Mouse (Mus musculus): ENCODE measurements around the gene Dusp18. TPM values are rescaled to one million over a fixed set of nuclear protein-coding genes. Genes with fewer than 3 reads are reported as not detected.
A peak's percentile ranks its signal among the peaks of the same experiment; 100 is the strongest.

Dusp18 gene
- polyA plus RNA-seq, 1 experiment from 2014 or later = 13.7 TPM

DNA sequence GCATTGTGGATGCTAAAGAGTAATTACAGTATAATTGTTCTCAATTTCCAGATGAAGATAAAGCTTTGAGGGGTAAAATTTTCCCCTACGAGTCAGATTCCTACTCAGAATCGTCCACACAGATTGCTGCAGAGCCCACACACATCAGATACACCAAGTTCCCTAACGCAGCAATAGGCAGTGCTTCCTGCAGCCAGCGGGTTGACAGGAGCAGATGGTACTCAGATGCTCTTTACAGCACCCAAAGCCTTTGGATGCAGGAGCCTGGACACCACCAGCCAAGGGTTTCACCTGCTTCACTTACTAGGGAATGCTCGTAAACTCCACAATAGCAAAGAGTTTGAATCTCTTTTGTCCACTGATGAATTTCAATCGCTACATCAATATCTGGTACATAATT, 18.6 kb upstream of the Dusp18 start:
- H3K9me3 ChIP-seq (ENCODE audit: control insufficient read depth, low read length) = no peaks in the 10 kb centered on the region
- no peaks in the 10 kb centered on the region for H3K36me3 ChIP-seq (ENCODE audit: control insufficient read depth, insufficient read depth, low read length)
- 73% methylated on average over 6 of the region's 6 CpGs for WGBS
- ATAC-seq (ENCODE audit: insufficient number of reproducible peaks, low FRiP score, low TSS enrichment, low read depth) (no peak), DNase-seq (ENCODE audit: low spot score) (no peak)
- no peaks in the 10 kb centered on the region for H3K4me1 ChIP-seq (ENCODE audit: control insufficient read depth, insufficient read depth, low read length)
- no peak overlapping the region for H3K4me3 ChIP-seq (ENCODE audit: low read depth, low read length)
- H3K4me2 ChIP-seq (ENCODE audit: low read depth, severe bottlenecking) = no peak overlapping the region
- no peak overlapping the region for H3K9ac ChIP-seq (ENCODE audit: low read length)
- H3K27me3 ChIP-seq (ENCODE audit: control insufficient read depth, insufficient read depth, low read length) = no peaks in the 10 kb centered on the region
- H3K27ac ChIP-seq (replicated peaks; ENCODE audit: low read depth, low read length) = no peak overlapping the region

DNA sequence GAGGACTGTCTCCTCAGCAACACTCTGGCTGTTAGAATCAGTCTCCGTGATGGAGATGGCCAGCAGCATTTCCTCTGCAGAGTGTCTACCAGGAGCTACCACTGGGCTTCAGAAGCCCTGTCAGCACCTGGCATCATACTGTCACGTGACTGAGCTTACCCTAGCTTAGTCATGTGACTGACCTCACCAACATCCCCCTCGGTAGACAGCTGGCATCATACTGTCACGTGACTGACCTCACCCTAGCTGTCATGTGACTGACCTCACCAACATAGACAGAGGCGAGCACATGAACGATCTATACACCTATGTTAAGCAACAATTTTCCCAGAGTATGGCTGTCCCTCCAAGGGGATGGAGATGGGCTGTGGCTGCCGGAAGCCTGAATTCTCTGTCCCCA, 16.4 kb upstream of the Dusp18 start:
- WGBS = 80% methylated on average over 7 of the region's 7 CpGs
- Histone ChIP-seq H3K4me1 (ENCODE audit: control insufficient read depth, insufficient read depth, low read length) (no peaks in the 10 kb centered on the region), H3K27me3 (ENCODE audit: control insufficient read depth, insufficient read depth, low read length) (no peaks in the 10 kb centered on the region), H3K9me3 (ENCODE audit: control insufficient read depth, low read length) (no peaks in the 10 kb centered on the region), H3K4me3 (ENCODE audit: low read depth, low read length) (no peak overlapping the region), H3K36me3 (ENCODE audit: control insufficient read depth, insufficient read depth, low read length) (no peaks in the 10 kb centered on the region), H3K4me2 (ENCODE audit: low read depth, severe bottlenecking) (no peak overlapping the region), H3K9ac (ENCODE audit: low read length) (no peak overlapping the region), H3K27ac (replicated peaks; ENCODE audit: low read depth, low read length) (no peak overlapping the region)
- no peak for DNase-seq (ENCODE audit: low spot score)
- no peak for ATAC-seq (ENCODE audit: insufficient number of reproducible peaks, low FRiP score, low TSS enrichment, low read depth)

DNA sequence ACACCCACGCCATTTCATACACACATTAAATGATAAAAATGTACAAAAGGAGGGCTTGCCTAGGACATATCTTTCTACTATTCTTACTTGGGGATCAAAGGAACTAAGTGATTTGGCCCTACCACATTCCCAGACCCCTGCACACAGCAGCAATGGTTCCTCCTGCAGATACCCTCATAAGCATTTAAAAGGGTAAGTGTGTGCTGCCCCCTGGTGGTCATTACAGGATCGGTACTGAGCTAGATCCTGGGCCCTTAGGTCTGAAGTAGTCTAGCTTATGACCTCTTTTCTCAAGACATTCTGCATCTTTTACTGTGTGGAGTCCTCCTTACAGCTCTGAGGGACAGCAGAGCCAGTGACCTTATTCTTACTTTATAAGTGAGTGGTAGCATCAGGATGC, 15.2 kb upstream of the Dusp18 start:
- H3K27me3 ChIP-seq (ENCODE audit: control insufficient read depth, insufficient read depth, low read length) = no peaks in the 10 kb centered on the region
- DNase-seq (ENCODE audit: low spot score) (peak; percentile 82), ATAC-seq (ENCODE audit: insufficient number of reproducible peaks, low FRiP score, low TSS enrichment, low read depth) (no peak)
- no peak overlapping the region for H3K27ac ChIP-seq (replicated peaks; ENCODE audit: low read depth, low read length)
- no peaks in the 10 kb centered on the region for H3K9me3 ChIP-seq (ENCODE audit: control insufficient read depth, low read length)
- no peaks in the 10 kb centered on the region for H3K4me1 ChIP-seq (ENCODE audit: control insufficient read depth, insufficient read depth, low read length)
- H3K9ac ChIP-seq (ENCODE audit: low read length) = no peak overlapping the region
- H3K4me2 ChIP-seq (ENCODE audit: low read depth, severe bottlenecking) = no peak overlapping the region
- WGBS = 32% methylated on average over 2 of the region's 2 CpGs
- H3K36me3 ChIP-seq (ENCODE audit: control insufficient read depth, insufficient read depth, low read length) = no peaks in the 10 kb centered on the region
- no peak overlapping the region for H3K4me3 ChIP-seq (ENCODE audit: low read depth, low read length)

DNA sequence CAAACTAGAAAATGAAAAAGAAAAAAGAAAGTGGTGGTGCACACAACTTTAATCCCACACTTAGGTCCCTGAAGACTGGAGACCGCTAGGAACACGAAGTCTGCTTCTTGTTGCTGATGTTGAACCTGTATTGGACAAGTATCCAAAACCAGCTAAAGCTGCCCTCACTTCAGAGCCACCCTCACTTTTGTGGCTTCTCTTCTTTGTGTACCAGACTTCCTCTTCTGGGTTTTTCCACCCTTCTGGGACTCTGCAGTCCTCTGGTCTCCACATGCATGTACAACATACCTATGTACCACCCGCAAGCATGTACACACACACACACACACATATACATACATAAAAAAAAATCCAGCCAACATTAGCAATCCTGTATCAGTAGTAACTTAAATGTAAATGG, 11.3 kb upstream of the Dusp18 start:
- Histone ChIP-seq H3K36me3 (ENCODE audit: control insufficient read depth, insufficient read depth, low read length) (no peaks in the 10 kb centered on the region), H3K27me3 (ENCODE audit: control insufficient read depth, insufficient read depth, low read length) (no peaks in the 10 kb centered on the region), H3K27ac (replicated peaks; ENCODE audit: low read depth, low read length) (no peak overlapping the region), H3K9me3 (ENCODE audit: control insufficient read depth, low read length) (no peaks in the 10 kb centered on the region), H3K4me3 (ENCODE audit: low read depth, low read length) (no peak overlapping the region), H3K9ac (ENCODE audit: low read length) (no peak overlapping the region), H3K4me2 (ENCODE audit: low read depth, severe bottlenecking) (no peak overlapping the region), H3K4me1 (ENCODE audit: control insufficient read depth, insufficient read depth, low read length) (no peaks in the 10 kb centered on the region)
- 92% methylated on average over 3 of the region's 3 CpGs for WGBS
- ATAC-seq (ENCODE audit: insufficient number of reproducible peaks, low FRiP score, low TSS enrichment, low read depth) (no peak), DNase-seq (ENCODE audit: low spot score) (no peak)

DNA sequence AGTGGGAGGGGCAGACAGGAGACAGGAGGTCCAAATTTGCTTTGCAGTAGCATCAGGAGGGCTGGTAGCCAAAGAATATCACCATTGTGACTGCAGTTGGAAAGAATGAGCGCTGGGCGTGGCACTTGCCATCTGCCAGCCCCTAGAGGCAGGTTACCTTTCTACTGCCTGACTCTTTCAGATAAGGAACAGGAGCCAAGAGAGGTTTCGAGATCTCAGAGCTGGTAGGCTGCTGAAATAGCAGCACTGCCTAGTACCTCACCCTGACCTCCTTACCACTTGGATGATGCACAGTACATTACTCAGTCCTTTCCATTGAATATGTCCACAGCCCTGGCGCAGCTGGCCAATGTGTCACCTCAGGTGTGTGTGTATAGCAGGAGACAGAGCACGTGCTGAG, 7.7 kb upstream of the Dusp18 start:
- Histone ChIP-seq H3K27ac (replicated peaks; ENCODE audit: low read depth, low read length) (no peak overlapping the region), H3K4me3 (ENCODE audit: low read depth, low read length) (no peak overlapping the region), H3K27me3 (ENCODE audit: control insufficient read depth, insufficient read depth, low read length) (no peaks in the 10 kb centered on the region), H3K9me3 (ENCODE audit: control insufficient read depth, low read length) (no peaks in the 10 kb centered on the region), H3K4me1 (ENCODE audit: control insufficient read depth, insufficient read depth, low read length) (no peaks in the 10 kb centered on the region), H3K4me2 (ENCODE audit: low read depth, severe bottlenecking) (no peak overlapping the region), H3K9ac (ENCODE audit: low read length) (no peak overlapping the region), H3K36me3 (ENCODE audit: control insufficient read depth, insufficient read depth, low read length) (no peaks in the 10 kb centered on the region)
- DNase-seq (ENCODE audit: low spot score) (no peak), ATAC-seq (ENCODE audit: insufficient number of reproducible peaks, low FRiP score, low TSS enrichment, low read depth) (no peak)
- WGBS = 78% methylated on average over 5 of the region's 5 CpGs

DNA sequence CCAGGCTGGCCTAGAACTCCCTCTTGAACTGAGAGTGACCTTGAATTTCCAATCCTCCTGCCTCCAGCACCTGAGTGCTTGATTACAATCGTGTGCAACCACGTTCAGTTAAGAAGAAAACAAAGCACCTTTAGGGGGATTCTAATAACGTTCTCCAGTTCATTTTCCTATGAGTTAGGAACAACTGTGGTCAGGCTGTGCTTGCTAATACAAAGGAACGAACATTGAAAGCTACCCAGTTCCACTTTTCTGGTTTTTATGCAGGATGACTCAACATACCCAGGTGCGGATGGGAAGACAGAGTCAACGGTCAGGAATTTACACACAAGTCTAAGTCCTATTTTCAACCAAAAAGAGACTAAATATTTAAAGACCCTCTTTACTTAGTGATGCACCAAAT, 1.1 kb upstream of the Dusp18 start:
- ATAC-seq (ENCODE audit: insufficient number of reproducible peaks, low FRiP score, low TSS enrichment, low read depth) (no peak), DNase-seq (ENCODE audit: low spot score) (no peak)
- Histone ChIP-seq H3K4me1 (ENCODE audit: control insufficient read depth, insufficient read depth, low read length) (no peaks in the 10 kb centered on the region), H3K9me3 (ENCODE audit: control insufficient read depth, low read length) (no peaks in the 10 kb centered on the region), H3K4me2 (ENCODE audit: low read depth, severe bottlenecking) (peak overlapping the region; percentile 70; the same call in 1 of the 2 replicates), H3K27ac (replicated peaks; ENCODE audit: low read depth, low read length) (no peak overlapping the region), H3K27me3 (ENCODE audit: control insufficient read depth, insufficient read depth, low read length) (no peaks in the 10 kb centered on the region), H3K4me3 (ENCODE audit: low read depth, low read length) (no peak overlapping the region; the same call in 1 of the 2 replicates), H3K9ac (ENCODE audit: low read length) (no peak overlapping the region), H3K36me3 (ENCODE audit: control insufficient read depth, insufficient read depth, low read length) (0 out of 2 replicates have a peak, but pooled peaks cover 2% of the 10 kb centered on the region)
- WGBS = 82% methylated on average over 6 of the region's 6 CpGs

DNA sequence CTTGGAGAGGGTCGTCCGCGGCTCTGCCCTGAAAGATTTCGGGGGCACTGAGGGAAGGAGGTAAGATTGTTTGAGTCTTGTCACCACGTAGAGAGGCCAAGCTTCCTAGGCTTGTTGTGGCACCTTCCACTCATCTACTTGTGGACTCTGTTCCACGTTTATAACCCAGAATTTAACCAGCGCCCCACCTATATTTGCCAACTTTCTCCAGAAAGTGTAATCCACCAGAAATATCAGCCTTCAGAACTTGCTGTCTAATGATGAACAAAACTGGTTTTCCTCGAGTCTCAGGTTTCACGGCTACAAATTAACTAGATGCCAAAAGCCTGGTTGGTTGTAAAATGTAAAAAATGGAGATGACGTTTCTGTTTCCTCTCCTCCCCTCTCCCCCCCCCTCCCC, 418 bp downstream of the Dusp18 start:
- H3K36me3 ChIP-seq (ENCODE audit: control insufficient read depth, insufficient read depth, low read length) = 0 out of 2 replicates have a peak, but pooled peaks cover 2% of the 10 kb centered on the region
- no peaks in the 10 kb centered on the region for H3K9me3 ChIP-seq (ENCODE audit: control insufficient read depth, low read length)
- H3K9ac ChIP-seq (ENCODE audit: low read length) = peak overlapping the region; percentile 70
- H3K4me1 ChIP-seq (ENCODE audit: control insufficient read depth, insufficient read depth, low read length) = no peaks in the 10 kb centered on the region
- H3K27ac ChIP-seq (replicated peaks; ENCODE audit: low read depth, low read length) = peak overlapping the region; percentile 90
- no peak for DNase-seq (ENCODE audit: low spot score)
- peak overlapping the region; percentile 70 for H3K4me2 ChIP-seq (ENCODE audit: low read depth, severe bottlenecking)
- no peaks in the 10 kb centered on the region for H3K27me3 ChIP-seq (ENCODE audit: control insufficient read depth, insufficient read depth, low read length)
- peak overlapping the region; percentile 45 for H3K4me3 ChIP-seq (ENCODE audit: low read depth, low read length)
- ATAC-seq (ENCODE audit: insufficient number of reproducible peaks, low FRiP score, low TSS enrichment, low read depth) = peak; percentile 8; the same call in 1 of the 2 replicates
- WGBS = 4% methylated on average over 10 of the region's 10 CpGs

DNA sequence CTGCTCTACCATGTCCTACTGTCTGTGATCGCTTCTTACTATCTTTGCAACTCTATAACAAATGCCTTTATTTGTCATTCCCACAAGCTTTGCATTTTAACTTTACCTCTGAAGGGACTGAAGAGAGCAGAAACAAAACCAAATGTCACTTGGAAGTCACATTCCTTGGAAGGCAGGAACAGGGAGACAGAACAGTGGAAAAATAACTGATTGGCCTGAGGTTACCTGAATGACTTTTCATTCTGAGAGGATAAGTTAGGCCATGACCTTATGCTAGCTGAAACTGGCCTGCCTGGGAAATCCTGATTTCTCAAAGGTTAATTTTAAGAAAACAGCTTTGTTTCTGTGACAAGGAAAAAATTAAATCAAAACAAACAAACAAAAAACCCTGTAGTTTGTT, 893 bp downstream of the Dusp18 start:
- 0 out of 2 replicates have a peak, but pooled peaks cover 2% of the 10 kb centered on the region for H3K36me3 ChIP-seq (ENCODE audit: control insufficient read depth, insufficient read depth, low read length)
- no peak overlapping the region for H3K4me3 ChIP-seq (ENCODE audit: low read depth, low read length)
- no peaks in the 10 kb centered on the region for H3K9me3 ChIP-seq (ENCODE audit: control insufficient read depth, low read length)
- H3K4me2 ChIP-seq (ENCODE audit: low read depth, severe bottlenecking) = no peak overlapping the region
- ATAC-seq (ENCODE audit: insufficient number of reproducible peaks, low FRiP score, low TSS enrichment, low read depth) = no peak
- no peak overlapping the region for H3K9ac ChIP-seq (ENCODE audit: low read length)
- H3K27ac ChIP-seq (replicated peaks; ENCODE audit: low read depth, low read length) = no peak overlapping the region
- WGBS = 71% methylated on average over 1 of the region's 1 CpGs
- no peaks in the 10 kb centered on the region for H3K27me3 ChIP-seq (ENCODE audit: control insufficient read depth, insufficient read depth, low read length)
- H3K4me1 ChIP-seq (ENCODE audit: control insufficient read depth, insufficient read depth, low read length) = no peaks in the 10 kb centered on the region
- no peak for DNase-seq (ENCODE audit: low spot score)

DNA sequence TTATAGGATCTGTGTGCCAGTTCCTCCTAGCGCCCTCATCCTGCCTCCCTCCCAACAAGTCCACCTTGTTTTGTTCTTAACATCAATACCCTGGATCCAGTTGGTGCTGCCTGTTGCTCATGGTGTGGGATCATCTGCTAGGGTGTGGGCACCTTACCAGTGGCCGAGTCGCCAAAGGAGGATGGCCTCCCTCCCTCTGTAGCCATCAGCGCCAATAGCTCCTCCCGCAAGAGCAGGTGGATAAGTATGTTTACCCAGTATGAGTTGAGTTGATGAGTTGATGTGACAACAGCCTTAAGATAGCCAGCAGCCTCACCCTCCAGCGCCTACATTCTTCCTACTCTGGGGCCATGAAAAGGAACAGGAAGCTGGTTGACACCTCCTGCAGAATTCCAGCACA, 5.3 kb downstream of the Dusp18 start:
- DNase-seq (ENCODE audit: low spot score) = no peak
- no peaks in the 10 kb centered on the region for H3K9me3 ChIP-seq (ENCODE audit: control insufficient read depth, low read length)
- H3K4me2 ChIP-seq (ENCODE audit: low read depth, severe bottlenecking) = no peak overlapping the region
- H3K4me3 ChIP-seq (ENCODE audit: low read depth, low read length) = no peak overlapping the region
- H3K9ac ChIP-seq (ENCODE audit: low read length) = no peak overlapping the region
- H3K27ac ChIP-seq (replicated peaks; ENCODE audit: low read depth, low read length) = no peak overlapping the region
- H3K4me1 ChIP-seq (ENCODE audit: control insufficient read depth, insufficient read depth, low read length) = no peaks in the 10 kb centered on the region
- no peak for ATAC-seq (ENCODE audit: insufficient number of reproducible peaks, low FRiP score, low TSS enrichment, low read depth)
- 78% methylated on average over 6 of the region's 6 CpGs for WGBS
- 0 out of 2 replicates have a peak, but pooled peaks cover 2% of the 10 kb centered on the region for H3K36me3 ChIP-seq (ENCODE audit: control insufficient read depth, insufficient read depth, low read length)
- H3K27me3 ChIP-seq (ENCODE audit: control insufficient read depth, insufficient read depth, low read length) = no peaks in the 10 kb centered on the region
